Mouse (Mus musculus) cerebellum, adult 2 months (tissue): Measurements from ENCODE around the gene Gab2. TPM values are rescaled to one million over a fixed set of nuclear protein-coding genes. Genes with fewer than 3 reads are reported as not detected.

Source experiments
- DNase-seq, 2 experiments: peaks; one replicate each; pipeline ENCODE4 v3.0.0; 2021
- H3K27ac ChIP-seq: fragments of 200-500 bp; 2 replicates; pipeline ENCODE4 v1.5.1; 2012; ENCODE audit warnings: low read length, control low read depth, inconsistent platforms; ENCODE audit not compliant: insufficient read depth
- H3K27me3 ChIP-seq: fragments of 200-500 bp; 2 replicates; pipeline ENCODE4 v1.6.1; 2012; ENCODE audit warnings: inconsistent platforms, mild to moderate bottlenecking, low read length, moderate library complexity; ENCODE audit not compliant: control insufficient read depth, insufficient read depth
- H3K4me1 ChIP-seq: fragments of 200-500 bp; 2 replicates; pipeline ENCODE4 v1.6.1; 2011; ENCODE audit warnings: low read length; ENCODE audit not compliant: control insufficient read depth, insufficient read depth
- H3K4me3 ChIP-seq: fragments of 200-500 bp; replicated peaks from 2 replicates; pipeline ENCODE3; 2011; ENCODE audit warnings: mild to moderate bottlenecking, low read depth, low read length, control low read depth; ENCODE audit not compliant: insufficient read depth
- CTCF ChIP-seq: fragments of 200-500 bp; IDR thresholded peaks from 2 replicates; pipeline ENCODE4 v1.5.1; 2011; ENCODE audit warnings: low read depth, mild to moderate bottlenecking, control low read depth, low read length, moderate library complexity, borderline replicate concordance; ENCODE audit not compliant: insufficient read depth
- POLR2A ChIP-seq: fragments of 200-500 bp; IDR thresholded peaks from 2 replicates; pipeline ENCODE4 v1.6.1; 2011; ENCODE audit warnings: low read length, control low read depth, borderline replicate concordance; ENCODE audit not compliant: insufficient read depth
- WGBS: fragments of 180-500 bp; shearing (Covaris S2); methylation state at CpG from one replicate; pipeline ENCODE4 v1.1.7; 2018; 5-methylcytosine and 5-hydroxymethylcytosine counted together
- polyA plus RNA-seq: library from polyadenylated mRNA; depleted of rRNA; stranded (reverse); fragments of >200 nt; gene quantifications from 2 replicates; pipeline ENCODE4 v1.2.3, GENCODE M21; 2012; rRNA removed

The Gab2 gene
- 15.2 and 16.3 TPM in 2 replicates for polyA plus RNA-seq

DNA sequence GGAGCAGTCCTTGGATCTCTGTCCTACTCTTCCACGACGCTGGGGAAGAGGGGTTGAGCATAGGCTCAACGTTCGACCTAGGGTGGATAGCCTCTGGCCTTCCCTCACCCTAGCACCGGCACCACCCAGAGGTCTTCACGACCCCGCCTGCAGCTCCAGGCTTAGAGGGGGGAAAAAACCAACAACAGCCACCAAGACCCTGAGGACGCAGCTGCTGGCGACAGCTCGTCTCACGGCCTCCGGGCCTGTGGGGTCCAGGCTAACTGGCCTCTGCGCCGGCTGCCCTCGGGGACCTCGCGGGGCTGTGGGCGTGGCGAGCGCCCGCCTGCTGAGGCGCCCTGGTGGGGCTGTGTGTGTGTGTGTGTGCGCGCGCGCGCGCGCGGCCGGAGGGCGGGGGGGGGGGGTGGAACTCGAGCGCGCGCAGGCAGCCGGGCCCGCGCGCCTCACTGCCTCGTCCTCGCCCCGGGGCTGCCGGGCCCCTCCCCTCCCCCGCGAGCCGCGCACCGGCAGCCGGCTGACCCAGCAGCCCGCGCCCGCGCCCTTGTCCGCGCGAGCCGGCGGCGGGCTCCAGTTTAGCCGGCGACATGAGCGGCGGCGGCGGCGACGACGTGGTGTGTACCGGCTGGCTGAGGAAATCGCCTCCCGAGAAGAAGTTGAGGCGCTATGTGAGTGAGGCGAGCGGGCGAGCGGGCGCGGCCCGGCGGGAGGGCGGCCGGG lies at the start of gene Gab2:
TSS of gene Gab2 (plus strand) at position 345 of the 717 bp plus-strand sequence.
- Histone ChIP-seq H3K27ac (peak within 1 kb of the TSS; percentile 68), H3K27me3 (no peaks in the 10 kb centered on the region; the same call in 1 of the 2 replicates), H3K4me1 (no peaks in the 10 kb centered on the region), H3K4me3 (peak within 1 kb of the TSS; percentile 67)
- peak; percentile 55 to 56 for DNase-seq
- no peak for TF ChIP-seq POLR2A
- TF ChIP-seq CTCF: no peak
- under 1% methylated on average over 55 of the region's 83 CpGs for WGBS

GRCm38 (mm10) chr7:97032412-97032811 lies 49.0 kb upstream of the Gab2 start:
- no peaks in the 10 kb centered on the region for H3K4me1 ChIP-seq
- no peak for DNase-seq
- no peak overlapping the region for H3K4me3 ChIP-seq
- H3K27ac ChIP-seq: no peak overlapping the region
- H3K27me3 ChIP-seq: no peaks in the 10 kb centered on the region
- WGBS: 94% methylated on average over 2 of the region's 2 CpGs
- TF ChIP-seq POLR2A (no peak), CTCF (no peak)

- no peak overlapping the region for H3K4me3 ChIP-seq
- no peak overlapping the region for H3K27ac ChIP-seq
- no peaks in the 10 kb centered on the region for H3K4me1 ChIP-seq
- no peak for DNase-seq
- TF ChIP-seq CTCF (no peak), POLR2A (no peak)
- WGBS: 79% methylated on average over 4 of the region's 4 CpGs
- no peaks in the 10 kb centered on the region for H3K27me3 ChIP-seq
These were observed 41.7 kb upstream of the Gab2 start for GRCm38 (mm10) chr7:97039641-97040040.

GRCm38 (mm10) chr7:97041868-97042449 lies 39.4 kb upstream of the Gab2 start:
- Histone ChIP-seq H3K4me3 (no peak overlapping the region), H3K27me3 (no peaks in the 10 kb centered on the region), H3K27ac (no peak overlapping the region), H3K4me1 (no peaks in the 10 kb centered on the region)
- TF ChIP-seq POLR2A (no peak), CTCF (no peak)
- WGBS: 79% methylated on average over 6 of the region's 6 CpGs
- no peak for DNase-seq

GRCm38 (mm10) chr7:97042981-97043380 lies 38.4 kb upstream of the Gab2 start:
- H3K4me3 ChIP-seq: no peak overlapping the region
- DNase-seq: no peak
- H3K27ac ChIP-seq: no peak overlapping the region
- 95% methylated on average over 1 of the region's 1 CpGs for WGBS
- no peaks in the 10 kb centered on the region for H3K27me3 ChIP-seq
- TF ChIP-seq POLR2A (no peak), CTCF (no peak)
- H3K4me1 ChIP-seq: no peaks in the 10 kb centered on the region

DNA sequence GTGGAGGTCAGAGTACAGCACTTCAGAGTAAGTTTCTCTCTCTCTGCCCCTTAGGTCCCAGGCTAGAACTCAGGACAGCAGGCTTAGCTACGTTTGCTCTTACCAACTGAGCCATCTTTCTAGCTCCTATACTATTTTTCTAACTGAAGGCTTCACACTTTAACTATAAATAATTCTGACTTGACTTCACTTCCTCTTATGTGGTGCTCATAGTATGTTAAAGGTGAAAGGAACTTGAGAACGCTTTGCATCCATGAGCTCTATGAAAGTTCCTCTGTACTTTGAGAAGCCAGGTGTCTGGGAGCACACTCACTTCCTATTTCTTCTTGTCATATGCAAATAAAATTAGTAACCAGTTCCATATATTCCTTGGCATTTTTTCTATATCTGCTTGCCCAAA lies 20.4 kb upstream of the Gab2 start:
- TF ChIP-seq CTCF (no peak), POLR2A (no peak)

DNA sequence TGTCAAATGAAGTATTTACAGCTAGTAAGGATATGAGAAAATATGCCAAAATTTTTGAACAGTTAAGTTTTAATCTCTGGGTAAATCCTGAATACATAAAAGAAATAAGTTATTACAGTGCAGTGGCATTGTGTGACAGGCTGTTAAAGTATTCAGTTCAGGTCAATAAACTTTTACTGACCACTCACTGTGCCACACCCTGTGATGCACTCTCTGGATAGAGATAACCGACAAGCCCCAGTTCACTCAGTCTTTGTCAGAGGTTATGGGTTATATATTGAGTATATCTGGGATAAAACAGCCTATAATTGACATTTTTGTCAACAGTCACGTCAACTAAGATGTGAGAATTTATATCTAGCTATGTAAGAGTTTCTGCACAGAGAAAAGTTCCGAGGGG lies 9.9 kb upstream of the Gab2 start:
- DNase-seq: no peak
- WGBS: 83% methylated on average over 3 of the region's 3 CpGs
- no peak overlapping the region for H3K4me3 ChIP-seq
- no peak overlapping the region for H3K27ac ChIP-seq
- H3K4me1 ChIP-seq: no peaks in the 10 kb centered on the region
- no peaks in the 10 kb centered on the region for H3K27me3 ChIP-seq
- TF ChIP-seq CTCF (no peak), POLR2A (no peak)

More for the DNA sequence above, 20.4 kb upstream of the Gab2 start:
- 91% methylated on average over 2 of the region's 2 CpGs for WGBS
- Histone ChIP-seq H3K27ac (no peak overlapping the region), H3K27me3 (no peaks in the 10 kb centered on the region), H3K4me1 (no peaks in the 10 kb centered on the region), H3K4me3 (no peak overlapping the region)
- DNase-seq: no peak

- 82% methylated on average over 5 of the region's 5 CpGs for WGBS
These were observed 9.3 kb upstream of the Gab2 start for GRCm38 (mm10) chr7:97072061-97072460.

More at GRCm38 (mm10) chr7:97072061-97072460, 9.3 kb upstream of the Gab2 start:
- Histone ChIP-seq H3K27me3 (no peaks in the 10 kb centered on the region), H3K4me1 (no peaks in the 10 kb centered on the region), H3K4me3 (no peak overlapping the region), H3K27ac (no peak overlapping the region)
- TF ChIP-seq CTCF (no peak), POLR2A (no peak)
- no peak for DNase-seq
